Mouse (Mus musculus) kidney, embryonic 16.5 days (tissue): ENCODE measurements at regions not wholly inside any gene's neighbourhood (a gene's known extent, or its start where the extent isn't known, plus 50 kb on each side); places are given as distances from the start of the nearest gene placed in this dataset.

Experiments used
- ATAC-seq: fragments of 200-750 bp; cut with Nextera tagmentation; 2 replicates; pipeline ENCODE4 v1.8.0; 2017; ENCODE audit warnings: moderate TSS enrichment; ENCODE audit not compliant: low FRiP score, low TSS enrichment
- H3K27ac ChIP-seq: fragments of 300-500 bp; sonication (generic); 2 replicates; pipeline ENCODE4 v1.5.1; 2014; ENCODE audit warnings: low read length
- H3K27me3 ChIP-seq: fragments of 300-500 bp; sonication (generic); 2 replicates; pipeline ENCODE4 v1.6.1; 2014; ENCODE audit warnings: low read length, control low read depth, mixed read lengths; ENCODE audit not compliant: insufficient read depth
- H3K36me3 ChIP-seq: fragments of 300-500 bp; sonication (generic); 2 replicates; pipeline ENCODE4 v1.6.1; 2014; ENCODE audit warnings: low read length, control low read depth, mixed read lengths; ENCODE audit not compliant: insufficient read depth
- H3K4me1 ChIP-seq: fragments of 300-500 bp; sonication (generic); 2 replicates; pipeline ENCODE4 v1.6.1; 2014; ENCODE audit warnings: low read length, control low read depth, mixed read lengths; ENCODE audit not compliant: insufficient read depth
- H3K4me2 ChIP-seq: fragments of 300-500 bp; sonication (generic); replicated peaks from 2 replicates; pipeline ENCODE4 v1.6.1; 2014; ENCODE audit warnings: low read depth, low read length
- H3K4me3 ChIP-seq: fragments of 300-500 bp; sonication (generic); 2 replicates; pipeline ENCODE4 v1.5.1; 2014; ENCODE audit warnings: mild to moderate bottlenecking, low read length
- H3K9ac ChIP-seq: fragments of 300-500 bp; sonication (generic); replicated peaks from 2 replicates; pipeline ENCODE4 v1.6.1; 2014; ENCODE audit warnings: low read length
- H3K9me3 ChIP-seq: fragments of 300-500 bp; sonication (generic); 2 replicates; pipeline ENCODE4 v1.6.1; 2016; ENCODE audit warnings: low read length, control low read depth
- WGBS: fragments of 180-500 bp; shearing (Covaris S2); extraction: QIAGEN DNeasy Blood & Tissue Kit; methylation state at CpG from one replicate; pipeline ENCODE4 v1.1.7; 2014; 5-methylcytosine and 5-hydroxymethylcytosine counted together

DNA sequence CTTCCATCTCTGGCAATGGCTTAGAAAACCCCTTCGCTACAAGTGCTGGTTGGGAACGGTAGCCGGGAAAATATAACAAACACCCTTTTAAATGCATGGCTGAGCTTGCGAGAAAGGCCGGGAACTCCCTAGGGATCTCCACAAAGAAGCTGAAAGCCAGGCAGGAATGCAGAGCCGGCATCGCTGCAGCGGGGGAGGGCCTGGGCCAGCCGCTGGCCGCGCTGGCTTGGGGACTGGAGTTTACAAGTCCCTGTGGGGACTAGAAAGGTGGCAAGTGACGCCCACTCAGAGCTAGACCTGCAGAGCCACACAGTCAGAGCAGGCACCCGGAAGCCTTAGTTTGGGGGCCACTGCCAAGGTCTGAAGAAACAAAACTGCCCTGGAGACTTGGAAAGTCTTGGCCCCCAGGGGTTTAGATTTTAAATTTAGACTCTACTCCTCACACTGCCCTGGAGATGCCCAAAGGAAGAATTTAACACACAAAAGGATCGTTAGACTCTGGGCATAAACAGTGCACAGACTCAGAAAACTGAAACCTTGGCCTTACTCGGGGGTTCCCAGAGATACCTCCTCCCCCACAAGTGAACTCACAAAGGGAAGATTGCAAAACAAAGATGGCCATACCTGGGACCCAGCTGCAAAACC, 59.4 kb downstream of the 1700001O22Rik start:
- H3K4me2 ChIP-seq, result peak overlapping the region; percentile 26
- H3K27ac ChIP-seq, result peak overlapping the region; percentile 94
- peaks cover 6% of the 10 kb centered on the region; the same call in 1 of the 2 replicates for H3K9me3 ChIP-seq
- H3K4me1 ChIP-seq, result peaks cover 23% of the 10 kb centered on the region
- ATAC-seq, result peak; percentile 89
- no peak overlapping the region for H3K4me3 ChIP-seq
- no peaks in the 10 kb centered on the region for H3K27me3 ChIP-seq
- 3% methylated on average over 15 of the region's 15 CpGs for WGBS
- peak overlapping the region; percentile 53 for H3K9ac ChIP-seq
- H3K36me3 ChIP-seq, result no peaks in the 10 kb centered on the region

DNA sequence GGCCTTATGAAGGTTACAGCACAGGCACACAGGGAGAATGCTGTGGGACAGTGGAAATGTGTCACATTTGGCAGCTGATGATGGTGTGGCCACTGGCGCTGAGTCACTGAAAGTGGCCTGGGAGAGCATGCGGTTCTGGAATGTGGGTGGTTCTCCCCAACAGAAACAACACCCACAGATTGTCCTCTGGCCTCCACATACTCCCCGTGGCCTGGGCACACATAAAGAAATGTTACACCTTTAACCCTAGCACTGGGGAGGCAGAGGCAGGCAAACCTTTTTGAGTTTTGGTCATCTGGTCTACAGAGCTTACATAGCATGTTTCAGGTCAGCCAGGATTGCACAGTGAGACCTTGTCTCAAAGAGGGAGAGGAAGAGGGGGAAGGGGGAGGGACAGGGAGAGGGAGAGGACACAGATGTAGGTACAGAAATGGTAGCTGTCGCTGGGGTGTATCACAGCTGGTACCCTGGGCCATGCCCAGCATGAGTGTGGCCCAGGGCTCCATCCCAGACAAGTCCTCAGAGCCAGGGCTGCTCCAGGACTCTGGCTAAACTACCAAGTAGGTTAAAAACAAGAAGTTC, 60.1 kb downstream of the 1700001O22Rik start:
- Histone ChIP-seq H3K4me1 (peaks cover 23% of the 10 kb centered on the region), H3K9me3 (peaks cover 6% of the 10 kb centered on the region; the same call in 1 of the 2 replicates), H3K27ac (peak overlapping the region; percentile 94), H3K4me2 (no peak overlapping the region), H3K36me3 (no peaks in the 10 kb centered on the region), H3K27me3 (no peaks in the 10 kb centered on the region), H3K9ac (peak overlapping the region; percentile 53), H3K4me3 (no peak overlapping the region)
- WGBS, result 43% methylated on average over 4 of the region's 4 CpGs
- ATAC-seq, result peak; percentile 52

DNA sequence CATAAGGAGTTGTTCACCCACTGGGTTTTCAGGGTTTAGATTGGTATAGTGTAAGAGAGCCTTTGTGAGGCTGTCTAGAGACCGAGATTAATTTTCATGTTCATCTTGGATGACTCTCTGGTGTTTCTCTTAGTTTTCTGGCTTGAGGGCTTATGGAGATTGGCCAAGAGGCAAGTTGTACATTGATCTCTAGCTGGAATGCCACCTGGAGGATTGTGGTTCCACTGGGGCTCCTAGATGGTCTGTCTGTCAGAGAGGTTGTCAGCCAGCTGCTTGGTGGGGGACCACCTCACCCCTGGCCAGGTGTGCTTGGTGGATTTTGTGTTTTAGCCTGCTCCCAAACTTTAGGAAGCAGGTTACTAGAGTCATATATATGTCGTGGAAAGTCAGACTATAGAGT, 62.0 kb downstream of the 1700001O22Rik start:
- Histone ChIP-seq H3K27ac (no peak overlapping the region), H3K9me3 (peaks cover 6% of the 10 kb centered on the region; the same call in 1 of the 2 replicates), H3K9ac (no peak overlapping the region), H3K36me3 (no peaks in the 10 kb centered on the region), H3K4me1 (peaks cover 23% of the 10 kb centered on the region), H3K4me3 (no peak overlapping the region), H3K27me3 (no peaks in the 10 kb centered on the region), H3K4me2 (no peak overlapping the region)
- 79% methylated on average over 2 of the region's 2 CpGs for WGBS
- ATAC-seq, result no peak

DNA sequence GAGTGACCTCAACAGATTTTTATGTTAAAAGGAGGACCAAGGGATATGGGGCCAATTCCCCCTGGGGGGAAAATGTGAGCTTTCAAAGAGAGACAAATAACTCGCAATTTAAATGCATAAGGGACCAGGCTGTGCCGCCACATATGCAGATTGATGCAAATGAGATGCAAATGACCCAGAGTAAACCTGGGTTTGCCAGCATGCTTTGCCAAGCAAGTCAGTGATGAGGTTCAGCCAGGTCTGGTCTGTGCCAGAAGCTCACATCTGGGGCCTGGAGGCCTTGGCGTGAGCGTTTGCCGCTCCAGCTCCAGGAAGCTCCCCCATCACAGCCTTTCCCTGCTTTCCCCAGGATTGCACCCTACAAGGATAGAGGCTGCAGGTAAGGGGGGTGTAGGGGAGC, 65.7 kb downstream of the 1700001O22Rik start:
- H3K4me1 ChIP-seq, result peaks cover 14% of the 10 kb centered on the region
- H3K9me3 ChIP-seq, result no peaks in the 10 kb centered on the region
- no peak overlapping the region for H3K4me3 ChIP-seq
- WGBS, result 87% methylated on average over 5 of the region's 5 CpGs
- no peak for ATAC-seq
- H3K9ac ChIP-seq, result no peak overlapping the region
- no peaks in the 10 kb centered on the region for H3K27me3 ChIP-seq
- H3K36me3 ChIP-seq, result no peaks in the 10 kb centered on the region
- no peak overlapping the region for H3K4me2 ChIP-seq
- H3K27ac ChIP-seq, result no peak overlapping the region

DNA sequence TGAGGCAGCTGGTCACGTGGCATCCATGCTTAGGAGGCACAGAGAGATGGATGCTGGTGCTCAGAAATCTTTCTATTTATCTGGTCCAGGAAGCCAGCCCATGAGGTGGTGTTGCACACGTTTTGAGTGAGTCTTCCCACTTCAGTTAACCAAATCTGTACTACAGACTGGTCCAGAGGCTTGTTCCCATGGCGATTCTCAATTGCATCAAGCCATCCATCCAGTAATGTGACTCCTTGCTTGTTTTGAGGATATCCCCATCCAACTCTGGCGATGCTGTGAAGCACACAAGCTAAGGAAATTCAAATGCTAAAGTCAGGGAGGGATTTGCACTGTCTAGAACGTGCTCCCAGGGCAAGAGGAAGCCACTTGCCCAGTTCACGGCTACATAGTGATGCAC, 66.8 kb downstream of the 1700001O22Rik start:
- Histone ChIP-seq H3K9ac (no peak overlapping the region), H3K36me3 (no peaks in the 10 kb centered on the region), H3K4me2 (no peak overlapping the region), H3K9me3 (peaks cover 4% of the 10 kb centered on the region; the same call in 1 of the 2 replicates), H3K4me3 (no peak overlapping the region), H3K27ac (no peak overlapping the region), H3K4me1 (peaks cover 10% of the 10 kb centered on the region), H3K27me3 (no peaks in the 10 kb centered on the region)
- WGBS, result 80% methylated on average over 6 of the region's 6 CpGs
- ATAC-seq, result no peak

DNA sequence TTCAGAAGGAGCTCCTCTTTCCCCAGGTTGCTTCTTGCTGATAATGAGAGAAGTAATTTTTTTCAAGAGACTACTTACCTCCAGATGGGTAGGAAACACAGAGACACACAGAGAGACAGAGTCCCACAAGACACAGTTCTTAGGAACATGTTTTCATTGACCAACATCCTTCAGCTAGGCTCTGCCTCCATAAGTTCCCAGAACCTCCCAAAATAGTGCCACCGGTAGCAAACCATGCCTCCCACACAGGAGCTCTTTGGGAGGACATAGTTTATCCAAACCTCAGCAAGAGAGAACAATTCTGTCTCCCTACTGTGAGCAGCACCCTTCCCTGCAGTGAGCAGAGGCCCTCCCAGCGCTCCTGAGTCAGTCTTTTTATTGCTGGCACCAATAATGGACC, 67.2 kb downstream of the 1700001O22Rik start:
- no peak for ATAC-seq
- H3K4me2 ChIP-seq, result no peak overlapping the region
- peaks cover 4% of the 10 kb centered on the region; the same call in 1 of the 2 replicates for H3K9me3 ChIP-seq
- 54% methylated on average over 2 of the region's 2 CpGs for WGBS
- no peaks in the 10 kb centered on the region for H3K36me3 ChIP-seq
- no peak overlapping the region for H3K9ac ChIP-seq
- H3K27me3 ChIP-seq, result no peaks in the 10 kb centered on the region
- H3K27ac ChIP-seq, result no peak overlapping the region
- H3K4me1 ChIP-seq, result peaks cover 10% of the 10 kb centered on the region
- no peak overlapping the region for H3K4me3 ChIP-seq

DNA sequence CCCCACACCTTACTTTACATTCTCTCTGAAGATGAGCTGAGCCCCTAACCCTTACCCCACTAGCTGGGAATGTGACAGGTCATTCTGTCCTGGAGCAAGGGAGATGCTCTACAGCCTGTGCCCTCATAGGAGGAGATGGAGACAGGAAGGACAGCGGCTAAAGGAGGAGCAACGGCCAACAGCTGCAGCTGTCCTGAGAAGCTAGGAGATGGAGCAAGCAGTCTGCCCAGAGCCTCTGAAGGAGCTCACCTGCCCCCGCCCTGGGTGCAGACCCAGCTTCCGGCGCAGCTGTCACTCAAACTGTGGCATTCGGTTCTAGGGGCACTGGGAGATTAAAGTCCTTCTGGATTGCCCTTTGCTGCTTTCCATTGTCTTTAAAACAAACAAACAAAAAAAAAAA, 69.6 kb downstream of the 1700001O22Rik start:
- Histone ChIP-seq H3K4me2 (no peak overlapping the region), H3K4me3 (no peak overlapping the region), H3K9ac (no peak overlapping the region), H3K36me3 (no peaks in the 10 kb centered on the region), H3K9me3 (peaks cover 4% of the 10 kb centered on the region; the same call in 1 of the 2 replicates), H3K4me1 (peaks cover 10% of the 10 kb centered on the region), H3K27me3 (no peaks in the 10 kb centered on the region), H3K27ac (0 out of 2 replicates have a peak overlapping the region, but pooled peaks have one; percentile 7)
- ATAC-seq, result no peak
- 25% methylated on average over 6 of the region's 6 CpGs for WGBS

DNA sequence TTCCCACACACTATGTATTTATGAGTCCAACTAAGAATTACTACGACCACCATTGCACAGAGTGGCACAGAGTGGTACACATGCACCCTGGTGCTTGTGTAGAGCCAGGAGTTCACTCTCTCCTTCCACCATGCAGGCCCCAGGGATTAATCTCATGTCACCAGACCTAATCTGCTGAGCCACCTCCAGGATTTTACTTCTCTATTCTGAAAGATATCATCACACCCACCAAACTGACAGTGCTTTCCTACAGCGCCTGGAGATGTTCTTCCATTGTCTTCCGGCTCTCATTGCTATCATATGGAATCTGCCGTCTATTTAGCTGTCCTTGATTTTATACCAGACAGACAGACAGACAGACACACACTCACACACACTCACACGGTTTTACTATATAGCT, 71.6 kb downstream of the 1700001O22Rik start:
- H3K27ac ChIP-seq, result no peak overlapping the region
- H3K4me2 ChIP-seq, result no peak overlapping the region
- no peak overlapping the region for H3K9ac ChIP-seq
- H3K9me3 ChIP-seq, result peaks cover 4% of the 10 kb centered on the region; the same call in 1 of the 2 replicates
- no peaks in the 10 kb centered on the region for H3K27me3 ChIP-seq
- no peaks in the 10 kb centered on the region for H3K36me3 ChIP-seq
- 91% methylated on average over 5 of the region's 5 CpGs for whole genome bisulfite sequencing
- no peak overlapping the region for H3K4me3 ChIP-seq
- H3K4me1 ChIP-seq, result peaks cover 10% of the 10 kb centered on the region
- ATAC-seq, result no peak

DNA sequence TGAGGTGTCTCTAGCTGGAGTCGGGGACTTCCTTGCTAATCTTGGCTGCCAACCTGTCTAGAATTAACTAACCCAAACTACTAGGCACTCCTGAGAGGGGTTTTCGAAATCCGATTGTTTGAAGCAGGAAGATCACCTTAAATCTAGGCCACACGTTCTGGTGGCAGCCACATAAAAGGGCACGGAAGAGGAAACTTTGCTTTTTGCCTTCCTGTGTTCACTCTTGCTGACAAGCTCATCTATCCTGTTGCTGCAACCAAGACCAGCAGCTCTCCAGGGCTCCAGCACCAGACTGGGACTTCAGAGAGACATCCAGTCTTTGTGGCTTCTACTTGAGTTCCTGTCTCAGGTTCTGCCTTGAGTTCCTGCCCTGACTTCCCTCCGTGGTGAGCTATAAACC, 75.5 kb downstream of the 1700001O22Rik start:
- WGBS, result 88% methylated on average over 6 of the region's 6 CpGs
- Histone ChIP-seq H3K9ac (no peak overlapping the region), H3K36me3 (no peaks in the 10 kb centered on the region), H3K4me1 (peaks cover 34% of the 10 kb centered on the region), H3K27me3 (no peaks in the 10 kb centered on the region), H3K4me2 (no peak overlapping the region), H3K27ac (no peak overlapping the region), H3K9me3 (peaks cover 4% of the 10 kb centered on the region; the same call in 1 of the 2 replicates), H3K4me3 (no peak overlapping the region)
- ATAC-seq, result no peak
